Mouse (Mus musculus) myocyte (in vitro differentiated cells): ENCODE data around the gene Heatr4. TPM values are rescaled to one million over a fixed set of nuclear protein-coding genes. Genes with fewer than 3 reads are reported as not detected.
"Not testable (repeated sequence)": the region's sequence is repeated elsewhere in the genome, so short reads cannot be mapped to it uniquely, and the experiment has no call there.

Experiments used
- H3K27me3 ChIP-seq: one replicate; pipeline ENCODE4 v1.6.1; 2011; ENCODE audit not compliant: control insufficient read depth, insufficient read depth, insufficient read length
- H3K36me3 ChIP-seq: one replicate; pipeline ENCODE4 v1.6.1; 2011; ENCODE audit not compliant: control insufficient read depth, insufficient read depth
- H3K4me2 ChIP-seq: one replicate; pipeline ENCODE4 v1.6.1; 2011; ENCODE audit warnings: low read depth, control low read depth
- H3K4me3 ChIP-seq: one replicate; pipeline ENCODE4 v1.5.1; 2011; ENCODE audit warnings: mild to moderate bottlenecking, control low read depth, moderate library complexity
- H3K79me2 ChIP-seq: one replicate; pipeline ENCODE4 v1.6.1; 2011; ENCODE audit not compliant: control insufficient read depth, insufficient read depth
- H3ac ChIP-seq: one replicate; pipeline ENCODE4 v1.6.1; 2011; ENCODE audit not compliant: control insufficient read depth, insufficient read length
- CEBPB ChIP-seq: IDR thresholded peaks from 2 replicates; pipeline ENCODE4 v1.6.1; 2011; ENCODE audit warnings: mild to moderate bottlenecking, moderate library complexity; ENCODE audit not compliant: poor library complexity, insufficient read depth, severe bottlenecking
- E2F4 ChIP-seq: IDR thresholded peaks from one replicate; pipeline ENCODE4 v1.6.1; 2011; ENCODE audit warnings: mild to moderate bottlenecking, control low read depth, moderate library complexity; ENCODE audit not compliant: insufficient read depth
- MAX ChIP-seq: IDR thresholded peaks from one replicate; pipeline ENCODE4 v1.6.1; 2011; ENCODE audit warnings: low read depth, mild to moderate bottlenecking, control low read depth
- MYOD1 ChIP-seq, 3 experiments: IDR thresholded peaks; one replicate each; pipeline ENCODE4 v1.6.1; 2011; ENCODE audit warnings: control low read depth in 2 of 3, low read depth in 2 of 3, mild to moderate bottlenecking in 2 of 3, moderate library complexity in 1 of 3; ENCODE audit not compliant: insufficient read length in 2 of 3, control insufficient read depth in 1 of 3
- MYOG ChIP-seq, 3 experiments: IDR thresholded peaks; one replicate each; pipeline ENCODE4 v1.6.1; 2011; ENCODE audit warnings: control low read depth in 2 of 3, low read depth in 2 of 3, mild to moderate bottlenecking in 2 of 3; ENCODE audit not compliant: insufficient read length in 2 of 3, control insufficient read depth in 1 of 3, insufficient read depth in 1 of 3
- POLR2A ChIP-seq: IDR thresholded peaks from one replicate; pipeline ENCODE4 v1.6.1; 2011; ENCODE audit warnings: low read depth, mild to moderate bottlenecking, control low read depth, moderate library complexity; ENCODE audit not compliant: insufficient read length
- POLR2AphosphoS2 ChIP-seq: IDR thresholded peaks from one replicate; pipeline ENCODE4 v1.6.1; 2011; ENCODE audit warnings: low read depth, control low read depth; ENCODE audit not compliant: insufficient read length
- REST ChIP-seq: IDR thresholded peaks from one replicate; pipeline ENCODE4 v1.6.1; 2011; ENCODE audit warnings: mild to moderate bottlenecking, control low read depth, moderate library complexity; ENCODE audit not compliant: insufficient read depth, insufficient read length
- SRF ChIP-seq: IDR thresholded peaks from one replicate; pipeline ENCODE4 v1.6.1; 2011; ENCODE audit warnings: low read depth; ENCODE audit not compliant: control insufficient read depth, insufficient read length
- TCF12 ChIP-seq: IDR thresholded peaks from one replicate; pipeline ENCODE4 v1.6.1; 2011; ENCODE audit warnings: mild to moderate bottlenecking, control low read depth; ENCODE audit not compliant: poor library complexity, insufficient read depth, severe bottlenecking
- TCF3 ChIP-seq: IDR thresholded peaks from one replicate; pipeline ENCODE4 v1.6.1; 2011; ENCODE audit warnings: low read depth, control low read depth; ENCODE audit not compliant: insufficient read length
- USF1 ChIP-seq: IDR thresholded peaks from one replicate; pipeline ENCODE4 v1.6.1; 2011; ENCODE audit warnings: low read depth, mild to moderate bottlenecking, control low read depth, moderate library complexity
- polyA plus RNA-seq: library from polyadenylated mRNA; unstranded; fragments of >200 nt; fragmentation: generic; extraction: Trizol; gene quantifications from one replicate; pipeline ENCODE4 v1.2.1, GENCODE M21; 2012; ENCODE audit warnings: missing spikeins

Gene Heatr4
- polyA plus RNA-seq, 1 experiment, result not detected

DNA sequence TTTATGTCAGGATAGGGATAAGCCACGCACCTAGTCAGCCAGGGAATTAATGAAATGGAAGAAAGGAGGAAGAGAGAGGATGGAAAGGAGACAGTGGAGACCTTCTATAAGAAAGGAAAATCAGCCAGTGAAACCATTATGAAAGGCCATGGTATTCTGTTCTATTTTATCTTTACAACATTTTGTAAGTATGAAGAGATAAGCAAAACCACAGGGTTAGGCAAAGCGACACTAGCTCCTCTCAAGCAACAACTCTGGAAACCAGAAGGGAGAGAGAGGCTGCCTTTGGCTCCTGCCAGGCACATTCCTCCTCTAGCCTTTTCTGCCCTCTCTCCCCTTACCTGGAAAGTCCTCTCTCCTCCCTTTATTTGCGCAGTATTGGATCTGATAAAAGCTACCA lies 42.7 kb downstream of the Heatr4 start:
- Histone ChIP-seq H3K27me3 (no peaks in the 10 kb centered on the region), H3K4me3 (no peak overlapping the region), H3K36me3 (no peaks in the 10 kb centered on the region), H3K79me2 (no peaks in the 10 kb centered on the region), H3ac (no peak overlapping the region), H3K4me2 (no peak overlapping the region)
- TF ChIP-seq TCF12 (no peak), E2F4 (no peak), TCF3 (no peak), MYOD1 (IDR thresholded peaks at IDR 0.05; ENCODE audit: control insufficient read depth in 1 of 3, insufficient read length in 2 of 3, low read depth in 2 of 3) (no peak), POLR2A (no peak), USF1 (no peak), CEBPB (no peak), MYOG (IDR thresholded peaks at IDR 0.05; ENCODE audit: control insufficient read depth in 1 of 3, insufficient read depth in 1 of 3, insufficient read length in 2 of 3, low read depth in 2 of 3) (no peak), POLR2AphosphoS2 (no peak), SRF (no peak), REST (no peak), MAX (no peak)

DNA sequence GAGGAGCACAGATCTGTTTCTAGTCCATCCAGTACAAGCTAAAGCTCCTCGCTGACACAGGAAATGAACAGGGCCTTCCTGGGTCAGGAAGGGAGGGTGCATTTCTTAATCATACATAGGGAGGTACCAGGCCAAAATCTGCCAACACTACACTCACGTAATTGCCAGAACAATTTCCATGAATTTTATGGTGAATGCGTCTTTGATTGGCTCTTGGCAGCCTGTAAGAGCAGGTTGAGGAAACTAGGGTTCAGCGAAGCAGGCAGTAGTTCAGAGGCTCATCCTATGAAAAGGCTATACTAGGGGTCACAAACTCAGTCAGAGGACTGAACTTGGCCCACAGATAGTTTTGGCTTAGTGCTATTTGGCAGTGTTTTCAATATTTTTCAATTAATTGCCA lies 44.6 kb downstream of the Heatr4 start:
- no peaks in the 10 kb centered on the region for H3K36me3 ChIP-seq
- no peak overlapping the region for H3ac ChIP-seq
- H3K79me2 ChIP-seq, result no peaks in the 10 kb centered on the region
- no peak overlapping the region for H3K4me3 ChIP-seq
- TF ChIP-seq USF1 (no peak), CEBPB (no peak), MYOD1 (IDR thresholded peaks at IDR 0.05; ENCODE audit: control insufficient read depth in 1 of 3, insufficient read length in 2 of 3, low read depth in 2 of 3) (no peak), SRF (no peak), POLR2A (no peak), REST (no peak), POLR2AphosphoS2 (no peak), MYOG (IDR thresholded peaks at IDR 0.05; ENCODE audit: control insufficient read depth in 1 of 3, insufficient read depth in 1 of 3, insufficient read length in 2 of 3, low read depth in 2 of 3) (no peak), MAX (no peak), TCF12 (no peak), E2F4 (no peak), TCF3 (no peak)
- H3K27me3 ChIP-seq, result no peaks in the 10 kb centered on the region
- H3K4me2 ChIP-seq, result no peak overlapping the region

DNA sequence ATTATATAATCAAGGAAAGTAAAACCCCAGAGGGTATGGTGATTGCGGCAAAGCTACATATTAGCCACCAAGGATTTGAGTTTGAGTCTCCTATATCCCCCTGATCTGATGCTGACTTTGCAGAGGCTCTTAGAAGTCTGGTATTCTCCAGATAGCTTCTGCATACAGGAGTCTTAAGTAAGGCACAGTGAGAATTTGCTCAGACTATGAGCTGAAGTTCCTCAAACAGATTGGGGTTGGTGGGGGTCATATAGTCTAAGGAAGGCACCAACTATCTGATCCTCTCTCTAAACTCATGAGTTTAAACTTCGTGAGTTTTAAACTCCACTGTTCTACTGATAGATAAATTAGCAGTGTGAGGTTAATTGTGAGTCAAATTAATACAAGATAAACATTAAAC lies 45.3 kb downstream of the Heatr4 start:
- no peak overlapping the region for H3K4me3 ChIP-seq
- H3K36me3 ChIP-seq, result no peaks in the 10 kb centered on the region
- no peaks in the 10 kb centered on the region for H3K27me3 ChIP-seq
- no peaks in the 10 kb centered on the region for H3K79me2 ChIP-seq
- no peak overlapping the region for H3ac ChIP-seq
- no peak for TF ChIP-seq TCF12
- TF ChIP-seq POLR2AphosphoS2, result no peak
- H3K4me2 ChIP-seq, result no peak overlapping the region

DNA sequence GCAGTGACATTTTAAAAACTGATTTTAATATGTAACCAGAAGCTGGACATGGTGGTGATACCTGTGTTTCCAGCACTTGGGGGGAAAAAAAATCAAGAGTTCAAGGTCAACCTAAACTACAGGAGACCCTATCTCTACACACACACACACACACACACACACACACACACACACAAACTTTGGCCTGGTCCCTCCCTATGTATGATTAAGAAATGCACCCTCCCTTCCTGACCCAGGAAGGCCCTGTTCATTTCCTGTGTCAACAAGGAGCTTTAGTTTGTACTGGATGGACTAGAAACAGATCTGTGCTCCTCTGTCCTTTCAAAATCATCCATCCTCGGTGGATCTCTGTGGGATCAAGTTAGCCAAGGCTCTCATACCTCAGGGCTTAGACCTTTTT lies 46.1 kb downstream of the Heatr4 start:
- H3K4me2 ChIP-seq, H3K36me3 ChIP-seq, H3K27me3 ChIP-seq, H3K79me2 ChIP-seq, H3ac ChIP-seq, H3K4me3 ChIP-seq: not testable (repeated sequence)

DNA sequence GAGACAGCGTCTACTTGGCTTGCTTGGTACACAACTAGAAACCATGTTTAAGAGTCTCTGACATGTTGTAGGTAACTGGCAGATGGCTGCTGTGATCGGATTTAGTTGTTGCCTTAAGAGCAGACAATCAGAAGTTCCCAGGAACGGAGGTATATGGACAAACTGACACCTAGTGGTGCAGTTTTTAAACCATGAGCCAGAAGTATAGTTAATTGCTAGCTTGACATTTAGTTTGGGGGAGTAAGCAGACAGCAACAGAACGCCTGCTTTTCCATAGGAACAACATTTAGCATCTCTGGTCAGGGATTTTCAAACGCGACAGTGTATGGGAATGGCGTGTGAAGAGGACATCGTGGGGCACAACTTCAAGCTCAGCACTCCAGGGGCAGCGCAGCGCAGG lies 47.1 kb downstream of the Heatr4 start:
- no peak overlapping the region for H3ac ChIP-seq
- TF ChIP-seq REST, result no peak
- TF ChIP-seq MYOG (IDR thresholded peaks at IDR 0.05; ENCODE audit: control insufficient read depth in 1 of 3, insufficient read depth in 1 of 3, insufficient read length in 2 of 3, low read depth in 2 of 3), result no peak
- no peak for TF ChIP-seq MYOD1 (IDR thresholded peaks at IDR 0.05; ENCODE audit: control insufficient read depth in 1 of 3, insufficient read length in 2 of 3, low read depth in 2 of 3)
- TF ChIP-seq POLR2A, result no peak
- no peak for TF ChIP-seq E2F4
- TF ChIP-seq USF1, result no peak
- TF ChIP-seq TCF3, result no peak
- TF ChIP-seq SRF, result no peak
- TF ChIP-seq MAX, result no peak
- no peak for TF ChIP-seq CEBPB
- no peak for TF ChIP-seq POLR2AphosphoS2
- no peak for TF ChIP-seq TCF12

More for the DNA sequence above, 47.1 kb downstream of the Heatr4 start:
- no peak overlapping the region for H3K4me3 ChIP-seq
- no peak overlapping the region for H3K4me2 ChIP-seq
- H3K27me3 ChIP-seq, result no peaks in the 10 kb centered on the region
- no peaks in the 10 kb centered on the region for H3K79me2 ChIP-seq
- H3K36me3 ChIP-seq, result no peaks in the 10 kb centered on the region
